Mouse (Mus musculus) embryonic fibroblast, embryonic 13.5 days (primary cell): ENCODE measurements around the gene Myzap. TPM values are rescaled to one million over a fixed set of nuclear protein-coding genes. Genes with fewer than 3 reads are reported as not detected.

Experiments
- H3K27ac ChIP-seq: 2 replicates; pipeline ENCODE4 v1.5.1; 2012; ENCODE audit warnings: low read length, control low read depth, inconsistent platforms; ENCODE audit not compliant: insufficient read depth
- H3K4me1 ChIP-seq: 2 replicates; pipeline ENCODE4 v1.6.1; 2011; ENCODE audit warnings: low read length; ENCODE audit not compliant: control insufficient read depth, insufficient read depth
- H3K4me3 ChIP-seq: 2 replicates; pipeline ENCODE4 v1.5.1; 2011; ENCODE audit warnings: mild to moderate bottlenecking, control low read depth, low read length; ENCODE audit not compliant: insufficient read depth
- CTCF ChIP-seq: IDR thresholded peaks from 2 replicates; pipeline ENCODE4 v1.5.1; 2011; ENCODE audit warnings: mild to moderate bottlenecking, control low read depth, low read length, moderate library complexity, borderline replicate concordance; ENCODE audit not compliant: insufficient read depth
- POLR2A ChIP-seq: IDR thresholded peaks from 2 replicates; pipeline ENCODE4 v1.6.1; 2011; ENCODE audit warnings: low read depth, mild to moderate bottlenecking, control low read depth, low read length, moderate library complexity
- polyA plus RNA-seq: library from polyadenylated mRNA; stranded (reverse); fragments of >200 nt; gene quantifications from 2 replicates; pipeline ENCODE4 v1.2.4, GENCODE M21; 2011; ENCODE audit warnings: low read depth; ENCODE audit not compliant: missing spikeins, insufficient read length

Gene Myzap
- polyA plus RNA-seq, 1 experiment, result 1.5 TPM

GRCm38 (mm10) chr9:71606296-71607057, 14.3 kb upstream of the Myzap start:
- Histone ChIP-seq H3K27ac (no peak overlapping the region), H3K4me3 (no peak overlapping the region), H3K4me1 (no peaks in the 10 kb centered on the region)
- TF ChIP-seq CTCF (no peak), POLR2A (no peak)

- Histone ChIP-seq H3K4me3 (no peak overlapping the region), H3K27ac (no peak overlapping the region), H3K4me1 (no peaks in the 10 kb centered on the region)
- no peak for TF ChIP-seq CTCF
Observed at GRCm38 (mm10) chr9:71604914-71605635, 12.9 kb upstream of the Myzap start.

GRCm38 (mm10) chr9:71599861-71600260, 7.7 kb upstream of the Myzap start:
- Histone ChIP-seq H3K27ac (no peak overlapping the region), H3K4me3 (no peak overlapping the region), H3K4me1 (no peaks in the 10 kb centered on the region)
- no peak for TF ChIP-seq POLR2A

- TF ChIP-seq POLR2A (no peak), CTCF (no peak)
- no peak overlapping the region for H3K27ac ChIP-seq
Observed at GRCm38 (mm10) chr9:71596888-71597287, 4.7 kb upstream of the Myzap start.

DNA sequence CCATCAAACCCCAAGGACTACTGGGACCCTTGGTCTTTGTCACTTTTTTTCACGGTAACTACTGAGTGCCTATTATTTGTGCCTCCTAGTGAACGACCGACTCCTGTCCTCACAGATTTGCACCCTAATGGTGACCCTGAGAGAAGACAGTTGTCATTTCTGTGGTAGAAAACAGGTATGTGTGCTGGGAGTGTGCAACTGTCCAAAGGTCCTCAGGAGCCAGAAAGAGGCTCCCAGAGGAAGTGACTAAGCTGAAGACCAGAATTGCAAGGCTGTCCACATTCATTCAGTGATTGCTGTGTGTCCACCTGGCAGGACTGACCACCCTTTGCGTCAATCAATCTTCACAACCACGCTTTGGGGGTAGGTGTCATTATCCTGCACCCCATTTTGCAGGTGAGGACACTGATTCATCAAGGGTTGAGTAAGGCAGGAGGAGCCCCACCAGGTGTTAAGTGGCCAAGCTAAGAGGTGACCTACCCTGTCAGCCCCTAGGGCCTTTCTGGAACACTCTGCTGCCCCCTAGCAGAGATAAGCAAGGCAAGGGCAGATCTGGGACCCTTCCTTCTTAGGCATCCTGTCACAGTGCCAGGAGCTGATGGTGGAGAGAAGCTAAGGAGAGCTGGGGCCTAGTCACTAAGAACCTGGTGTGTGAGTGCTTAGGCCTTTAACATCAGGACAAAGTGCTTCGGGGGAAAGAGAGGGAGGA, 571 bp upstream of the Myzap start:
- no peak for TF ChIP-seq POLR2A
- TF ChIP-seq CTCF, result no peak
- Histone ChIP-seq H3K27ac (no peak overlapping the region), H3K4me1 (no peaks in the 10 kb centered on the region), H3K4me3 (peak overlapping the region; percentile 19)

More at GRCm38 (mm10) chr9:71596888-71597287, 4.7 kb upstream of the Myzap start:
- Histone ChIP-seq H3K4me1 (no peaks in the 10 kb centered on the region), H3K4me3 (no peak overlapping the region)

DNA sequence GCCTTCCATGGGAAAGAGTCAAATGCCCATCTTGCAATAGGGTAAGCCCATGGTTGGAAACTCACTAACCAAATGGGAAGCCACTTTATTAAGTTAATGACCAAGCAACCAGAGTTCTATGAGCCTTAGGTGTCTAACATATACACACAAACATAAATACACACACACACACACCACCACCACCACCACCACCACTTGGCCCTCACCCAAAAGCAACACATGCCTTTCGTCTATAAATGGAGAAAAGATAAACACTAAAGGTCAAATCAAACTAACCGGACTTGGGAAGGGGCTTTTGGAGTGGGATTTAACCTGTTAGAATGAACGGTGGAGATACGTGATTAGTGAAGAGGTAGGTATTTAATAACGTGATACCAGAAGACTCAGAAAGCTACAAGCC, 1.1 kb downstream of the Myzap start:
- Histone ChIP-seq H3K4me1 (no peaks in the 10 kb centered on the region), H3K4me3 (no peak overlapping the region), H3K27ac (no peak overlapping the region)
- TF ChIP-seq POLR2A (no peak), CTCF (no peak)

DNA sequence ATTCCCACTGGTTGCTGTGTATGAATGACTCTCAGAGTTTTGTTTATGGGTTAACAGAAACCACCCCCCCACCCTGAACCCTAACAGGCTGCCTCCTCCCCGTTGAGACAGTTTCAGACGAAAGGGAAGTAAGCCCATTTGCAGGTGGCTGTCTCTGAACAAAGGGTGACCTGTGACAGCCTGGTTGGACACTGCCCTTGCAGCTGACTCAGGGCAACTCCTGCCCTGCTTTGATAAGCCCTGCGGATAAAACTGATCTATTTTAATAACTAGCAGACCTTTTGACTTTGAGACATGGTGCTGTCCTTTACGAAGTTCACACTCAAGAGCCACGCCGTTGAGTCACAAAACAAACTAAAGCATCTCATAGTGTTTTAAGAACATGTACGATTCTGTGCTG, 2.4 kb downstream of the Myzap start:
- TF ChIP-seq CTCF (no peak), POLR2A (no peak)
- Histone ChIP-seq H3K4me3 (no peak overlapping the region), H3K4me1 (no peaks in the 10 kb centered on the region), H3K27ac (no peak overlapping the region)

DNA sequence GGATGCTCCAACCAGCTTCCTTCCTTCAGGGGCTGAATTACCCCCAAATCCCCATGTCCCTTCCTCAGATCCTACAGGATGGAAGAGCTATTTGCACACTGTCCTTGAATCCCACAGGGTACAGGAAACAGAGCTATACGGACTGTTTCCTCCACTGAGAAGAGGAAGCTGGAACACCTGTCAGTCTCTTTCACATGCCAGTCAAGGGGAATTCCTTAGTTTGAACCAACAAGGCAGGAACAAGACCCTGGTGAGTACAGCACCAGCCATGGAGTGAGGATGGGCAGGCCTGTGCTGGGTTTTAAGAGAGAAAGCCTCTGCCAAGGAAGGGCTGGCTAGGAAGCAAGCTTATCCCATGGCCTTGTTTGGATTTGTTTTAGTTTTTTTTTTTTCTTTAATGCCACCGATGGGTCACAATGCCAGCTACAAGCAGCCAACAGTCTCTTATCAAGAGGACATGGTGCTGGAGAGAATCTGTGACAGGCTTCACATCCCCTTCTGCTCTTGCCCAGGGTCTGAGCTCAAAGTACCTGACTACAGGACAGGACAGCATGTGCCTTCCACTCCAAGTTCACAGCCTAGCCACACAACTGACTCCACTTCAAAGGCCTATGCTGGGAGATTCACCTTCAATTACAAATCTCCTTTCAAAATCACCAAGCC, 3.1 kb downstream of the Myzap start:
- Histone ChIP-seq H3K27ac (no peak overlapping the region), H3K4me1 (no peaks in the 10 kb centered on the region), H3K4me3 (no peak overlapping the region)
- TF ChIP-seq CTCF (no peak), POLR2A (no peak)

DNA sequence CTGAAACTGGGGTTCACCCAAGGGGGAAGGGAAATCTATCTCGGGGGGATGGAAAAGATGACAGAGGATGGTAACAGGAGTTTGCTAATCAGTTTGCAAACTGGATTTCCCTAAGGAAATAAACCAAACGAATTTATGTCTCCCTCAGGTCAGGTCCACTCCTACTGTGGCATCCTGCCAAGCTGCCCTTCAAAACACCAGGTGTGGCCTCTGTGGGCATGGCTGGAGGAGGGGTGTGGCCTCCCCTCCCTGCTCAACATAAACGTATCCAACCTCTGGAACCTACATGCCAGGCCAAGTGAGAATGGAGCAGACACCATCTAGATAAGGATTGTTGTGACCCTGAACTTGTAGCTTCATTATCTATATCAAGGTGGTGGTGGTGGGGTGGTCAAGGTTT, 5.8 kb downstream of the Myzap start:
- H3K27ac ChIP-seq, result no peak overlapping the region
- no peaks in the 10 kb centered on the region for H3K4me1 ChIP-seq
- H3K4me3 ChIP-seq, result no peak overlapping the region
- TF ChIP-seq CTCF, result no peak
- no peak for TF ChIP-seq POLR2A

GRCm38 (mm10) chr9:71582771-71583170, 9.4 kb downstream of the Myzap start:
- Histone ChIP-seq H3K27ac (no peak overlapping the region), H3K4me1 (no peaks in the 10 kb centered on the region), H3K4me3 (no peak overlapping the region)
- TF ChIP-seq CTCF (no peak), POLR2A (no peak)
